Mouse (Mus musculus) spleen, adult 2 months (tissue): Measurements from ENCODE around the gene Pttg1ip.

ENCODE experiments used
- CTCF ChIP-seq: fragments of 200-500 bp; IDR thresholded peaks from 2 replicates; pipeline ENCODE4 v1.5.1; 2011; ENCODE audit warnings: mild to moderate bottlenecking, inconsistent platforms; ENCODE audit not compliant: insufficient read depth, insufficient read length, insufficient replicate concordance; ENCODE audit errors: extremely low read depth
- POLR2A ChIP-seq: fragments of 200-500 bp; IDR thresholded peaks from 2 replicates; pipeline ENCODE4 v1.6.1; 2011; ENCODE audit warnings: low read depth, low read length, inconsistent platforms

DNA sequence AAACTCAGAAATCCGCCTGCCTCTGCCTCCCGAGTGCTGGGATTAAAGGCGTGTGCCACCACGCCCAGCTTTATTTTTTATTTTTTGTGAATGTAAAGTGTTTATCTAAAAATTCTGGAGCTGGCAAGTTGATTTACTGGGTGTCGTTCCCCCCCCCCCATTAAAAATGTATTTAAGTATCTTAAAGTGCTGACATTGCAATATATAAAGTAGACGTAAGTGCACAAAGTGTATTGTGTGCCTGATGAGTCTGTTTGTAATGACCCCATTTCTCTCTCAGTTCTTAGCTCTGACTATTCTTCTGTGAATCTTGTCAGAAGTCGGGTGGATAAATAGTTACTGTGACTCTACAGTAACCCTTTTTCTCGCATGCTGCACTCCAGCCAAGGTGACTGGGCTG, 34.1 kb downstream of the Pttg1ip start:
- TF ChIP-seq POLR2A (no peak), CTCF (no peak)
